ENCODE assay signal across 22 mouse cellular contexts in genomic region chr8:13175650-13176049, GRCm38 (mm10). TPM values are rescaled to one million over a fixed set of nuclear protein-coding genes. Genes with fewer than 3 reads are reported as not detected.
DNase-seq lines count a peak whose midpoint lies in the region; TF ChIP-seq lines count a peak whose summit lies in the region.
"Had no signal": no experiment of that assay in that cellular context is flagged by ENCODE, and none has a peak within 500 bp of the region (broad histone marks: within the 10 kb centered on the region; RNA-seq: fewer than 3 reads in every experiment).

No protein-coding gene starts in this region.

- no peaks in the 10 kb centered on the region for H3K27me3 ChIP-seq in kidney, adult 2 months (replicated peaks; ENCODE audit: control insufficient read depth, insufficient read depth, low read length)
- H3K27me3 ChIP-seq: forebrain, embryonic 13.5 days; heart, embryonic 12.5 days; heart, embryonic 15.5 days; hindbrain, embryonic 13.5 days had no signal

- peaks cover 7% of the 10 kb centered on the region for H3K36me3 ChIP-seq in kidney, adult 2 months (ENCODE audit: control insufficient read depth, insufficient read depth, low read length)

- 63% methylated on average over 1 of the region's 1 CpGs for WGBS in kidney, adult 2 months

- H3K27ac ChIP-seq in kidney, adult 2 months (ENCODE audit: insufficient read depth, low read depth, low read length) = no peak overlapping the region
- H3K27ac ChIP-seq: forebrain, embryonic 10.5 days; forebrain, embryonic 13.5 days; heart, embryonic 15.5 days; hindbrain, embryonic 10.5 days; hindbrain, embryonic 13.5 days had no signal

- peak; percentile 82 for DNase-seq in heart, adult 11 months
- no peak for DNase-seq in heart, adult 18-20 months
- peak; percentile 57 for DNase-seq in kidney, adult 2 months
- DNase-seq in kidney, postnatal 14 days = no peak
- DNase-seq in kidney, postnatal 36 days = peak; percentile 42 to 49
- no peak for DNase-seq in kidney, postnatal 10 days
- DNase-seq: adrenal gland, postnatal 10 days; adrenal gland, postnatal 36 days; cerebellum, adult 18-20 months; cerebellum, adult 9-10 months; cerebellum, postnatal 14 days; gastrocnemius, postnatal 10 days; gastrocnemius, postnatal 36 days; heart, postnatal 10 days; heart, postnatal 36 days had no signal

- TF ChIP-seq CTCF in kidney, adult 2 months (conservative IDR thresholded peaks at IDR 0.05; ENCODE audit: insufficient read depth, insufficient read length, low read depth, low read length) = no peak

- peaks cover 5% of the 10 kb centered on the region; the same call in 1 of the 2 replicates for H3K4me1 ChIP-seq in kidney, adult 2 months (ENCODE audit: control insufficient read depth, insufficient read depth, low read length)
- H3K4me1 ChIP-seq: forebrain, embryonic 10.5 days; forebrain, embryonic 13.5 days; hindbrain, embryonic 10.5 days; hindbrain, embryonic 13.5 days had no signal

- H3K4me3 ChIP-seq in kidney, adult 2 months (ENCODE audit: insufficient read depth, low read depth, low read length) = no peak overlapping the region
- H3K4me3 ChIP-seq: forebrain, embryonic 10.5 days; forebrain, embryonic 13.5 days; heart, embryonic 12.5 days; heart, embryonic 15.5 days; hindbrain, embryonic 10.5 days; hindbrain, embryonic 13.5 days had no signal

- no peak for TF ChIP-seq POLR2A in kidney, adult 2 months (IDR thresholded peaks at IDR 0.05; ENCODE audit: low read depth, low read length)

RNA-seq across cellular contexts. Expression of gene Lamp1, which starts 16.7 kb away (rescaled TPM):
- total RNA-seq in heart, adult 18-20 months (2021) = 100 to 1,000 TPM; 405 to 445 TPM
- polyA plus RNA-seq in kidney, adult 2 months (2012; rRNA removed) = 1,404 and 1,744 TPM in 2 replicates

RNA-seq across cellular contexts. Expression of gene Grtp1, which starts 24.8 kb away (rescaled TPM):
- 1 to 10 TPM; 4.9 to 5.1 TPM for total RNA-seq in heart, adult 18-20 months (2021)
- polyA plus RNA-seq in kidney, adult 2 months (2012; rRNA removed) = 66.4 and 71.2 TPM in 2 replicates
- total RNA-seq: granulocyte monocyte progenitor cell, adult 5-6 weeks had no signal

Comparison
In these comparisons a context has a peak if more than half of its experiments do, and no peak if none do; other contexts are left out.
1. DNase-seq: peak in heart, adult 11 months (single experiment), kidney, adult 2 months (single experiment) and kidney, postnatal 36 days (2 of 2); none in heart, adult 18-20 months (0 of 2), kidney, postnatal 14 days (single experiment) and kidney, postnatal 10 days (single experiment).